10 mouse cellular contexts compared by ENCODE assay signal in the genomic region with DNA sequence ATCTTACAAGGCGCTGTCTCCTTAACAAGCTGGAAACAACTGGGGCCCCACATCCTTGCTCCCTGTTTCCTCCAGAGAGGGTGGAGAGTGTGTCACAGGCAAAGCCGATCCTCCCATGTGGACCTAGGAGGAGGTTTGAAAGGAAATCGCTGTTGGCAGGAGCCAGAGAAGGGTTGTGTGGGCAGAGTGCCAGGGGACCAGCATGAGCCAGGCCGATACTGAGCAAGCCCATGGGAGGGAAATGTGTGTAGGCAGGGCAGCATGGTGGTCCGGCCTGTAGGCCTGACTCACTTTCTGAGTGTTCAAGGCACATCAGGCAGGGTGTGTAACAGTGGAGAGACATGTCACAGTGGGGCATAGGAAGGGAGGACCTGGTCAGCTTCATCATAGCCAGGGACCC. TPM values are rescaled to one million over a fixed set of nuclear protein-coding genes. Genes with fewer than 3 reads are reported as not detected.
A peak's percentile ranks its signal among the peaks of the same experiment; 100 is the strongest.
DNase-seq lines count a peak whose midpoint lies in the region; ATAC-seq and TF ChIP-seq lines count a peak whose summit lies in the region.
"Had no signal": no experiment of that assay in that cellular context is flagged by ENCODE, and none has a peak within 500 bp of the region (broad histone marks: within the 10 kb centered on the region; RNA-seq: fewer than 3 reads in every experiment).

No protein-coding gene starts in this region.

- H3K27ac ChIP-seq in liver, adult 2 months (replicated peaks; ENCODE audit: insufficient read depth, low read depth, low read length) = no peak overlapping the region
- H3K27ac ChIP-seq in liver, embryonic 11.5 days (ENCODE audit: low read depth, low read length) = no peak overlapping the region
- H3K27ac ChIP-seq in brown adipose tissue, adult 24 weeks (replicated peaks; ENCODE audit: low read depth, low read length) = peak overlapping the region; percentile 64
- no peak overlapping the region for H3K27ac ChIP-seq in heart, embryonic 15.5 days
- H3K27ac ChIP-seq in thymus, adult 2 months (ENCODE audit: control insufficient read depth, insufficient read depth, low read length) = no peak overlapping the region
- H3K27ac ChIP-seq: heart, adult 2 months; stomach, embryonic 15.5 days had no signal

- TF ChIP-seq POLR2A in liver, adult 2 months (IDR thresholded peaks at IDR 0.05; ENCODE audit: extremely low read depth, insufficient read depth, low read length) = no peak
- no peak for TF ChIP-seq POLR2A in thymus, adult 2 months (IDR thresholded peaks at IDR 0.05; ENCODE audit: control insufficient read depth, extremely low read depth, insufficient read depth, low read length, poor library complexity)

- H3K9ac ChIP-seq in liver, adult 2 months (ENCODE audit: low read depth, low read length) = no peak overlapping the region
- no peak overlapping the region for H3K9ac ChIP-seq in liver, embryonic 11.5 days (ENCODE audit: low read depth, low read length)
- H3K9ac ChIP-seq in heart, embryonic 15.5 days = no peak overlapping the region
- H3K9ac ChIP-seq: stomach, embryonic 15.5 days had no signal

- no peaks in the 10 kb centered on the region for H3K36me3 ChIP-seq in liver, adult 2 months (ENCODE audit: control insufficient read depth, insufficient read depth, low read length)
- H3K36me3 ChIP-seq in liver, embryonic 11.5 days (ENCODE audit: control insufficient read depth, insufficient read depth, low read length) = no peaks in the 10 kb centered on the region
- no peaks in the 10 kb centered on the region for H3K36me3 ChIP-seq in heart, embryonic 15.5 days
- no peaks in the 10 kb centered on the region for H3K36me3 ChIP-seq in thymus, adult 2 months (ENCODE audit: control insufficient read depth, insufficient read depth, low read length)
- H3K36me3 ChIP-seq: stomach, embryonic 15.5 days had no signal

- no peaks in the 10 kb centered on the region for H3K79me2 ChIP-seq in liver, adult 2 months (ENCODE audit: control insufficient read depth, insufficient read depth, low read length)

- no peaks in the 10 kb centered on the region for H3K9me3 ChIP-seq in liver, embryonic 11.5 days (ENCODE audit: control insufficient read depth, low read length)
- no peaks in the 10 kb centered on the region for H3K9me3 ChIP-seq in heart, embryonic 15.5 days (replicated peaks)
- H3K9me3 ChIP-seq: stomach, embryonic 15.5 days had no signal

- DNase-seq in liver, adult 2 months (ENCODE audit: extremely low read depth, low read depth, low spot score) = peak; percentile 35
- DNase-seq in liver, embryonic 11.5 days (ENCODE audit: low spot score) = no peak
- DNase-seq in lung, postnatal 14 days = peak; percentile 79
- DNase-seq in thymus, adult 2 months = no peak
- no peak for DNase-seq in retina, embryonic 14.5 days (ENCODE audit: low spot score)

- ATAC-seq in liver, embryonic 11.5 days (replicated peaks; ENCODE audit: low FRiP score) = no peak
- peak; percentile 34; the same call in 1 of the 2 replicates for ATAC-seq in heart, embryonic 15.5 days (replicated peaks; ENCODE audit: insufficient number of reproducible peaks, insufficient read depth, low FRiP score, low read depth)
- no peak for ATAC-seq in inflammation-experienced regulatory T-cells, adult 6 months

- no peak overlapping the region for H3K4me3 ChIP-seq in liver, adult 2 months (ENCODE audit: insufficient read depth, low read depth, low read length)
- no peak overlapping the region for H3K4me3 ChIP-seq in liver, embryonic 11.5 days (ENCODE audit: low read depth, low read length)
- H3K4me3 ChIP-seq in brown adipose tissue, adult 24 weeks (ENCODE audit: insufficient read depth, low read depth, low read length) = no peak overlapping the region
- no peak overlapping the region for H3K4me3 ChIP-seq in heart, embryonic 15.5 days
- H3K4me3 ChIP-seq in thymus, adult 2 months (ENCODE audit: control insufficient read depth, insufficient read depth, low read length) = no peak overlapping the region
- H3K4me3 ChIP-seq: heart, adult 2 months; stomach, embryonic 15.5 days had no signal

- no peak for TF ChIP-seq CTCF in liver, adult 2 months (IDR thresholded peaks at IDR 0.05; ENCODE audit: low read depth, low read length)
- no peak for TF ChIP-seq CTCF in thymus, adult 2 months (IDR thresholded peaks at IDR 0.05; ENCODE audit: borderline replicate concordance, control insufficient read depth, extremely low read depth, insufficient read depth, low read length, poor library complexity)

- H3K4me1 ChIP-seq in liver, adult 2 months (ENCODE audit: control insufficient read depth, insufficient read depth, low read length) = peaks cover 8% of the 10 kb centered on the region
- H3K4me1 ChIP-seq in liver, embryonic 11.5 days (replicated peaks; ENCODE audit: control insufficient read depth, insufficient read depth, low read length) = no peaks in the 10 kb centered on the region
- peaks cover 18% of the 10 kb centered on the region for H3K4me1 ChIP-seq in brown adipose tissue, adult 24 weeks (ENCODE audit: control insufficient read depth, insufficient read depth, insufficient read length, low read length)
- peaks cover 21% of the 10 kb centered on the region for H3K4me1 ChIP-seq in heart, embryonic 15.5 days (replicated peaks)
- no peaks in the 10 kb centered on the region for H3K4me1 ChIP-seq in thymus, adult 2 months (replicated peaks; ENCODE audit: control insufficient read depth, insufficient read depth, low read length)

- no peaks in the 10 kb centered on the region for H3K27me3 ChIP-seq in liver, adult 2 months (ENCODE audit: control insufficient read depth, insufficient read depth, low read length)
- no peaks in the 10 kb centered on the region; the same call in 1 of the 2 replicates for H3K27me3 ChIP-seq in liver, embryonic 11.5 days (replicated peaks; ENCODE audit: control insufficient read depth, insufficient read depth, low read length)
- no peaks in the 10 kb centered on the region; the same call in 1 of the 2 replicates for H3K27me3 ChIP-seq in heart, embryonic 15.5 days
- no peaks in the 10 kb centered on the region for H3K27me3 ChIP-seq in thymus, adult 2 months (ENCODE audit: control insufficient read depth, insufficient read depth, low read length)
- H3K27me3 ChIP-seq: stomach, embryonic 15.5 days had no signal

- no peak overlapping the region for H3K4me2 ChIP-seq in liver, embryonic 11.5 days
- no peak overlapping the region for H3K4me2 ChIP-seq in heart, embryonic 15.5 days
- H3K4me2 ChIP-seq: stomach, embryonic 15.5 days had no signal

- WGBS in liver, adult 2 months = 34% methylated on average over 5 of the region's 5 CpGs
- 89% methylated on average over 5 of the region's 5 CpGs for WGBS in liver, embryonic 11.5 days
- WGBS in heart, embryonic 15.5 days = 32% methylated on average over 5 of the region's 5 CpGs
- 88% methylated on average over 5 of the region's 5 CpGs for WGBS in thymus, adult 2 months

RNA-seq across cellular contexts. Expression of a gene that starts 11.4 kb away (rescaled TPM):
- total RNA-seq in liver, adult 2 months (2014; rRNA removed) = 0.54 and 0.92 TPM in 2 replicates
- 0.91 and 1.3 TPM in 2 replicates for polyA plus RNA-seq in liver, adult 2 months (2012; rRNA removed)
- polyA plus RNA-seq in liver, embryonic 11.5 days (2014; fragmentation: Nextera tagmentation; extraction: Ambion mirVana) = 2.9 and 3.1 TPM in 2 replicates
- polyA plus RNA-seq in brown adipose tissue, adult 24 weeks (2012; ENCODE audit: insufficient read depth, insufficient read length, missing spikeins) = 24.3 and 32.5 TPM in 2 replicates
- 10.2 and 12.5 TPM in 2 replicates for polyA plus RNA-seq in heart, embryonic 15.5 days (2015; fragmentation: Nextera tagmentation; extraction: Ambion mirVana)
- 1 to 10 TPM; 1.7 to 8.9 (median 7.9) TPM for polyA plus RNA-seq in inflammation-experienced regulatory T-cells, adult 6 months (2017; shearing (Covaris generic))
- 28.5 and 30.4 TPM in 2 replicates for polyA plus RNA-seq in thymus, adult 2 months (2012; rRNA removed)

RNA-seq across cellular contexts. Expression of a gene that starts 42.6 kb away (rescaled TPM):
- total RNA-seq in liver, adult 2 months (2014; rRNA removed) = 121 and 187 TPM in 2 replicates
- polyA plus RNA-seq in liver, adult 2 months (2012; rRNA removed) = 183 and 205 TPM in 2 replicates
- polyA plus RNA-seq in liver, embryonic 11.5 days (2014; fragmentation: Nextera tagmentation; extraction: Ambion mirVana) = 9.4 and 9.8 TPM in 2 replicates
- polyA plus RNA-seq in brown adipose tissue, adult 24 weeks (2012; ENCODE audit: insufficient read depth, insufficient read length, missing spikeins) = 66.4 and 85.8 TPM in 2 replicates
- polyA plus RNA-seq in heart, embryonic 15.5 days (2015; fragmentation: Nextera tagmentation; extraction: Ambion mirVana) = 10.2 and 16.0 TPM in 2 replicates
- polyA plus RNA-seq in inflammation-experienced regulatory T-cells, adult 6 months (2017; shearing (Covaris generic)) = 1 to 10 TPM; 4.1 to 5.9 (median 5.0) TPM
- 138 and 152 TPM in 2 replicates for polyA plus RNA-seq in thymus, adult 2 months (2012; rRNA removed)

Comparison
In these comparisons a context has a peak if more than half of its experiments do, and no peak if none do; other contexts are left out.
1. DNase-seq: peak in liver, adult 2 months (single experiment) and lung, postnatal 14 days (single experiment); none in liver, embryonic 11.5 days (single experiment), thymus, adult 2 months (single experiment) and retina, embryonic 14.5 days (single experiment).